In genomic region chr4:118429215-118429895, GRCm38 (mm10) we compare ENCODE assay signal across 8 mouse cellular contexts. TPM values are rescaled to one million over a fixed set of nuclear protein-coding genes. Genes with fewer than 3 reads are reported as not detected.
A peak's percentile ranks its signal among the peaks of the same experiment; 100 is the strongest.
DNase-seq lines count a peak whose midpoint lies in the region; ATAC-seq lines count a peak whose summit lies in the region.

No protein-coding gene starts in this region.

- no peak overlapping the region for H3K9ac ChIP-seq in hindbrain, embryonic 15.5 days
- peak overlapping the region; percentile 90 for H3K9ac ChIP-seq in liver, embryonic 11.5 days (ENCODE audit: low read depth, low read length)

- DNase-seq in ovary, postnatal 36 days (ENCODE audit: low spot score): peak; percentile 28
- DNase-seq in ovary, postnatal 10 days (ENCODE audit: low spot score): no peak
- no peak for DNase-seq in liver, embryonic 11.5 days (ENCODE audit: low spot score)
- peak; percentile 51 for DNase-seq in urinary bladder, adult 2 months (ENCODE audit: low spot score)
- no peak for DNase-seq in right cerebral cortex, adult 2 months (ENCODE audit: low spot score in 2 of 2)
- DNase-seq in ovary, adult 18-20 months (ENCODE audit: low spot score): no peak

- WGBS in hindbrain, embryonic 15.5 days: 66% methylated on average over 7 of the region's 7 CpGs
- 37% methylated on average over 7 of the region's 7 CpGs for WGBS in liver, embryonic 11.5 days

- H3K27ac ChIP-seq in hindbrain, embryonic 15.5 days (replicated peaks): no peak overlapping the region
- peak overlapping the region; percentile 82 for H3K27ac ChIP-seq in liver, embryonic 11.5 days (ENCODE audit: low read depth, low read length)

- H3K9me3 ChIP-seq in hindbrain, embryonic 15.5 days: no peaks in the 10 kb centered on the region
- H3K9me3 ChIP-seq in liver, embryonic 11.5 days (ENCODE audit: control insufficient read depth, low read length): no peaks in the 10 kb centered on the region

- H3K4me1 ChIP-seq in hindbrain, embryonic 15.5 days (replicated peaks): peaks cover 31% of the 10 kb centered on the region
- peaks cover 35% of the 10 kb centered on the region for H3K4me1 ChIP-seq in liver, embryonic 11.5 days (replicated peaks; ENCODE audit: control insufficient read depth, insufficient read depth, low read length)

- peak overlapping the region; percentile 97 for H3K4me2 ChIP-seq in hindbrain, embryonic 15.5 days
- H3K4me2 ChIP-seq in liver, embryonic 11.5 days: peak overlapping the region; percentile 76

- ATAC-seq in hindbrain, embryonic 15.5 days (ENCODE audit: low FRiP score, low read depth): no peak
- ATAC-seq in liver, embryonic 11.5 days (replicated peaks; ENCODE audit: low FRiP score): no peak
- no peak for ATAC-seq in cerebellum, adult (ENCODE audit: insufficient number of reproducible peaks, low FRiP score, low TSS enrichment)

- H3K36me3 ChIP-seq in hindbrain, embryonic 15.5 days: peaks cover 15% of the 10 kb centered on the region; the same call in 1 of the 2 replicates
- H3K36me3 ChIP-seq in liver, embryonic 11.5 days (ENCODE audit: control insufficient read depth, insufficient read depth, low read length): peaks cover 31% of the 10 kb centered on the region

- H3K4me3 ChIP-seq in hindbrain, embryonic 15.5 days: no peak overlapping the region
- peak overlapping the region; percentile 88 for H3K4me3 ChIP-seq in liver, embryonic 11.5 days (ENCODE audit: low read depth, low read length)

- H3K27me3 ChIP-seq in hindbrain, embryonic 15.5 days: no peaks in the 10 kb centered on the region
- H3K27me3 ChIP-seq in liver, embryonic 11.5 days (replicated peaks; ENCODE audit: control insufficient read depth, insufficient read depth, low read length): no peaks in the 10 kb centered on the region

RNA-seq across cellular contexts. Expression of gene Elovl1, which starts 1.5 kb away (rescaled TPM):
- polyA plus RNA-seq in hindbrain, embryonic 15.5 days (2015; fragmentation: Nextera tagmentation; extraction: Ambion mirVana): 35.2 TPM in 2 replicates
- 153 and 161 TPM in 2 replicates for polyA plus RNA-seq in liver, embryonic 11.5 days (2014; fragmentation: Nextera tagmentation; extraction: Ambion mirVana)
- 167 and 193 TPM in 2 replicates for polyA plus RNA-seq in urinary bladder, adult 2 months (2012; rRNA removed)

RNA-seq across cellular contexts. Expression of gene Cdc20, which starts 7.8 kb away (rescaled TPM):
- 42.2 and 62.1 TPM in 2 replicates for polyA plus RNA-seq in hindbrain, embryonic 15.5 days (2015; fragmentation: Nextera tagmentation; extraction: Ambion mirVana)
- polyA plus RNA-seq in liver, embryonic 11.5 days (2014; fragmentation: Nextera tagmentation; extraction: Ambion mirVana): 315 and 340 TPM in 2 replicates
- 5.5 and 7.2 TPM in 2 replicates for polyA plus RNA-seq in urinary bladder, adult 2 months (2012; rRNA removed)

RNA-seq across cellular contexts. Expression of gene Med8, which starts 20.2 kb away (rescaled TPM):
- 95.1 and 105 TPM in 2 replicates for polyA plus RNA-seq in hindbrain, embryonic 15.5 days (2015; fragmentation: Nextera tagmentation; extraction: Ambion mirVana)
- 141 and 149 TPM in 2 replicates for polyA plus RNA-seq in liver, embryonic 11.5 days (2014; fragmentation: Nextera tagmentation; extraction: Ambion mirVana)
- 61.8 and 80.6 TPM in 2 replicates for polyA plus RNA-seq in urinary bladder, adult 2 months (2012; rRNA removed)

RNA-seq across cellular contexts. Expression of gene Szt2, which starts 20.3 kb away (rescaled TPM):
- polyA plus RNA-seq in hindbrain, embryonic 15.5 days (2015; fragmentation: Nextera tagmentation; extraction: Ambion mirVana): 8.7 and 9.0 TPM in 2 replicates
- 7.5 and 10.4 TPM in 2 replicates for polyA plus RNA-seq in liver, embryonic 11.5 days (2014; fragmentation: Nextera tagmentation; extraction: Ambion mirVana)
- 13.4 and 20.7 TPM in 2 replicates for polyA plus RNA-seq in urinary bladder, adult 2 months (2012; rRNA removed)

RNA-seq across cellular contexts. Expression of gene Mpl, which starts 28.0 kb away (rescaled TPM):
- 0.14 and 0.27 TPM in 2 replicates for polyA plus RNA-seq in hindbrain, embryonic 15.5 days (2015; fragmentation: Nextera tagmentation; extraction: Ambion mirVana)
- polyA plus RNA-seq in liver, embryonic 11.5 days (2014; fragmentation: Nextera tagmentation; extraction: Ambion mirVana): 32.7 and 35.9 TPM in 2 replicates
- polyA plus RNA-seq in urinary bladder, adult 2 months (2012; rRNA removed): 0.06 TPM in 2 replicates

Comparison
In these comparisons a context has a peak if more than half of its experiments do, and no peak if none do; other contexts are left out.
1. DNase-seq: peak in ovary, postnatal 36 days (single experiment) and urinary bladder, adult 2 months (single experiment); none in ovary, postnatal 10 days (single experiment), liver, embryonic 11.5 days (single experiment), right cerebral cortex, adult 2 months (0 of 2) and ovary, adult 18-20 months (single experiment).